Mouse (Mus musculus): ENCODE measurements around the gene Pax4.
A peak's percentile ranks its signal among the peaks of the same experiment; 100 is the strongest.

Gene Pax4

GRCm38 (mm10) chr6:28431538-28431855 lies 17.7 kb downstream of the Pax4 start:
- DNase-seq, result no peak

- no peak for DNase-seq
Measured at GRCm38 (mm10) chr6:28430795-28431537, 18.2 kb downstream of the Pax4 start.

DNA sequence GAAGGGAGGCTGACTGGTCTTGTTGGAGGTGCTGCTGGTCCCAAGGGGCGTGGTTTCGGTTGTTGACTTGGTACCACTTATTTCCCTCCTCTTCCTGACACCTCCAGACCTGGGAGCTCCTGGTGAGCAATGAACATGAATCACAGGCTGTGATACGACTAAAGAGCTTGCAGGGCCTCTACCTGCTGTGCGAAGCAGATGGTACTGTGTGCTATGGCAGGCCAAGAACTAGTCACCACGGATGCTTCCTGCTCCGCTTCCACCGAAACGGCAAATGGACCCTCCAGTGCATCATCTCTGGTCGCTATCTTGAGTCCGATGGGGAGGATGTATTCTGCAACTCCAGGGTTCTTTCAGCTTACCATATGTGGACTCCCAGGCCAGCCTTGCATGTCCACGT lies 19.3 kb downstream of the Pax4 start:
- no peak for DNase-seq

GRCm38 (mm10) chr6:28428290-28428689 lies 20.9 kb downstream of the Pax4 start, which contains the start of gene Gcc1:
Gene Gcc1, minus strand, starts transcription at chr6:28428390.
- no peak for DNase-seq

DNA sequence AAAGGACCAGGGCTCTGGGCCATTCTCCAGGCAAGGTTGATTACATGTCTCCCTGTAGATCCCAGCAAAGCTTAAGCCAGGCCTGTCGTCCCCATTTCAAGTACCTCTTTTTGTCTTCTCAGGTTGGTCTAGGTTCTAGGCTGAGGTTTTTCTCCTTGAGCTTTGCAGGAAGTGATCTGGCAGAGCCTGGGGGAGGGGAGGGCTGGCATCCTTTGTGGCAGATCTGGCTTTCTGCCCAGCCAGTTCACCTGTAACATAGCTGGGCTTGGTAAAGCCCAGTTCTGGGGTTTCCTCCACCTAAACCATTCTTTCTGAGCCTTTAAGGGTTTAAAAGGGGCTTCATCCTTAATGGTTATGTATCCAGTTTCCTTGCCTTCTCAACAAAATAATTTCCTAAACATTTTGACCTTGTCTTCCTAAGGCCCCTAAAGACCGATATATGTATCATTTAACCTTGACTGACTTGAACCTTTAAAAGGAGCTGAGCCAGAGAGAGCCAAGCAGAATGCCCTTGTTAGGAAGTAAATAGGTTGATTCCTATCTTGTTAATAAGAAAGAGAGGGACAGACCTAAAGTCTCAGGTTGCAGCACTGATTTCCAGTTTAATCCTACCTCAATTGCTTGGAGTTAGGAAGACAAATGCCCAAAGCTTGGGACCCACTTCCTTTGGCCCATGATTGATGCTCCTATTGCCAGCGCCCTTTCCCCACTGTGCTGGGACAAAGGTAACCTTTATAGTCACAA lies 21.9 kb downstream of the Pax4 start, which contains the start of gene Fscn3:
Gene Fscn3 (plus strand): TSS at position 694 of the 744 bp plus-strand sequence.
- no peak for DNase-seq

- DNase-seq, result no peak
Measured at GRCm38 (mm10) chr6:28425019-28425418, 24.1 kb downstream of the Pax4 start.

- DNase-seq, result peak; percentile 63
Measured at GRCm38 (mm10) chr6:28423767-28424695, 25.1 kb downstream of the Pax4 start.

- DNase-seq, result peak; percentile 93
Measured at GRCm38 (mm10) chr6:28423313-28423712, 25.8 kb downstream of the Pax4 start, which contains the start of gene Arf5. Gene Arf5, plus strand, starts transcription at chr6:28423560.

DNA sequence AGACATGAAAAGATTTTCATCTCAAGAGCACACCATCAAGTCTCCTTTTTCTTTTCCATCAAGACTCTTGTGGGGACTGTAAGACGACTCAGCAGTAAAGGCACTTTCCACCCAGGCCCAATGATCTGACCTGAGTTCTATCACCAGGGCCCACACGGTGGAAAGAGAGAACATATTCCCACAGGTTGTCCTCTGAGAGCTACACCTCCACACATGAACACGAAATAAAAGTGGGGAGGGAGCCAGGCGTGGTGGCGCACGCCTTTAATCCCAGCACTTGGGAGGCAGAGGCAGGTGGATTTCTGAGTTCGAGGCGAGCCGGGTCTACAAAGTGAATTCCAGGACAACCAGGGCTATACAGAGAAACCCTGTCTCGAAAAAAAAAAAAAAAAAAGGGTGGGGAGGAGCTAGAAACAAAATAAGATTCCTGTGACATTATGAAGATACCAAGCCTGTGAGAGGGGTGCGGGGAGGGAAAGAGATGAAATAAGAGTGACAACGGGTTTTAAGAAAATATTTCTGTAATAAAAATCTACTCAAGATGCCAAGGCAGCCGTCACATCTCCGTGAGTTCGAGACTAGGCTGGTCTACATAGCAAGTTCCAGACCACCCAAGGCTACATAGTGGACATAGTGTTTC lies 26.4 kb downstream of the Pax4 start:
- no peak for DNase-seq

DNA sequence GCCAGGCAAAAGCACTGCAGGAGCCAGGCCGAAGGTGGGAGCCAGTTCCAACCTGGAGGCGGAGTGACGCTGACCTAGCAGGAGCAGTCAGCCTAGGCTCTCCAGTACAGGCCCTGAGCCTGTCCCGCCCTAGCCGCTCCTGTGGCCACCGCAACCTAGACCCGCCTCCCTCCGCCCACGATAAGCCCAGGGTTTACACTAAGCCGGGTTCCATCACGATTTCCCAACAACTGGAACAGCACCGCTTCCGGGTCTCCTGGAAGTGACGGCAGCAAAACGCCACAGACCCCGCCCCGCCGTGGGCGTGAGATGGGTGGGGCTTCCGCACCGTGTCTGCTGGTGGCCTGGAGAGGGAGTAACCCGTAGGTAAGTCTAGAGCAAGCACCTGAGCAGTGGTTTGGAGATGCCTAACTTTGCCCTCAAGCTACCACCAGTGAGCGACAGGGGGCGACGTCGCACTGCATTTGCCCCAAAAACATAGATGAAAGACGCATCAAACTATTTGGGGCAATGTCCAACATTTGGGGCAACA lies 27.6 kb downstream of the Pax4 start:
- DNase-seq, result peak; percentile 94

DNA sequence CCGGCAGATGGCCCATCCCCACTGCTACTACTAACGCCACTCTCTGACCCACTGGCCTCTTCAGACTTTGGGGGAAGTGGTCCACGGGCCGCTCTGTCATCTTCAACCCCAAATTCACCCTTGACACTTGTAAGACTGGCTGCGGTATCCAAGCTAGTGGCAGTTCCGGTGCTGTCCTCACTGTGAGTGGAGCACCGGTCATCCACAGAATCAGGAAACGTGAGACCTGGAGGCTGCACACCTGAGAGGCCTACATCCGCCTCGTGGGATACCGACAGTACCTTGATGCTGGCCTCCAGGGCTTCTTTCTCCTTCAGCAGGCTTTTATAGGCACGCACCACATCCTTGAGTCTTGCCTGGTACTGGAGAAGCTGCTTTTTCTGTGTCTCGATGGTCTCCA lies 28.3 kb downstream of the Pax4 start:
- DNase-seq, result no peak

DNA sequence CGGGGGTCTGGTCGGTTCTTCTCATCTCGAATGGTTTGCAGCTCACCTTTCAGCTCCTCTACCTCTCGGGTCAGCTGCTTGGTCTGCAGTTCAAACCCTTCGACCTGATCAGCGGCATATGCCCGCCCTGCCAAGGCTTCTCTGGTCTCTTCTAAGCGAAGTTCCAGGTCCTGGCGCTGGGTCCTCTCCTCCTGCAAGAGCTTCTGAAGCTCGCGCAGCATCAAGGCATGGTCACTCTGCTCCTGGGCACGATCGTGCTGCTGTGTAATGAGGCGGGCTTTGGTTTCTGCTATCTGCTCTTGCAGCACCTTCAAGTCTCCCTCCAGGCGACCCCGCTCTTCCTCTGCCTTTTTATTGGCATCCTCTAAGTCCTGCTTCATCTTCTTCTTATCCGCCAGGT lies 28.8 kb downstream of the Pax4 start:
- no peak for DNase-seq

DNA sequence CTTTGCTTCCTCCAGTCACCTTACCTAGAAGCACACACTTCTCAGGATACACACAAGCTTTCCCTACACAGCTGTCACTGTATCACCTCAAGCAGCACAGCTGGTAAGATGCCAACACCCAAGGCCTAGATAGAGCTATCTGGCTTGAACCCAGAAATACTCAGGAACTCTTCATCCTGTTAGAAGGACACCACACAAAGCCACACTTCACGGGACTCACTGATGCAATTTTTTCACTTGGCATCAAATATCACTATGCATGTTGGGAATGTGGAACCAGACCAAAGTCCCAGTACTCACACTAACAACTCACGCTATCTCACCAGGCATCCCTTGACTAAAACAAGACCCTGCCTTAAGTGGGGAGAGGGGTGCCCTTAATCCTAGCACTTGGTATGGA lies 29.5 kb downstream of the Pax4 start:
- no peak for DNase-seq

- DNase-seq, result peak; percentile 43
Measured at GRCm38 (mm10) chr6:28418449-28418848, 30.7 kb downstream of the Pax4 start.

DNA sequence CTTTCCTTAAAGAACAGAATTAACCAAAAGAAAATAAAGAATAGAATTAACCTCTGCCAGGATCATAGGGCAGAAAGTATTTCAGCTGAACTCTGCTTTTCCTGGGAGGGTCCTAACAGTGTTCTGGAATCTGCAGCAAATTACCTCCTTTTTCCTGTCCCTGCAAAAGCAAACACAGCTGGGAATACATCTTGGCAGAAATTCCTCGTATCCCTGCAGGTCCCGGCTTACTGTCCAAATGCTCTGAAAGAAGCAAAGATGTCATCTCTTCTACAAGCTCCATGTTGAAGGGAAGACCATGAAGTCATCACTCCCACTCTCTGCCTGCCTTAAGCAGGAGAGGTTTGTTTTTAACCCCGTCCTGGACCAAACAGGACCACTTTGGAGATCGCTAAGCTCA lies 32.2 kb downstream of the Pax4 start:
- DNase-seq, result no peak

DNA sequence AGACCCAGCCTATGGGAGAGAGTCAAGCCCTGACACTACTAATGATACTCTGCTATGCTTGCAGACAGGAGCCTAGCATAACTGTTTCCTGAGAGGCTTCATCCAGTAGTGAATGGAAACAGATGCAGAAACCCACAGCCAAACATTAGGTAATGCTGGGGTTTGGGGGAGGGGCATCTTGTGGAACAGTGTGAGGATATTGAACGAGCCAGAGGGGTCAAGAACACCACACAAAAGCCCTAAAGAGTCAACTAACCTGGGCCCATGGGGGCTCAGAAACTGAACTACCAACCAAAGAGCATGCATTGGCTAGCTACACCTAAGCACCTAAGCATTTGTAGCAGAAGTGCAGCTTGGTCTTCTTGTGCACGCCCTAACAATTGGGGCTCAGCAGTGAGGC lies 37.9 kb downstream of the Pax4 start:
- DNase-seq, result no peak

GRCm38 (mm10) chr6:28410053-28410452 lies 39.1 kb downstream of the Pax4 start:
- DNase-seq, result no peak

DNA sequence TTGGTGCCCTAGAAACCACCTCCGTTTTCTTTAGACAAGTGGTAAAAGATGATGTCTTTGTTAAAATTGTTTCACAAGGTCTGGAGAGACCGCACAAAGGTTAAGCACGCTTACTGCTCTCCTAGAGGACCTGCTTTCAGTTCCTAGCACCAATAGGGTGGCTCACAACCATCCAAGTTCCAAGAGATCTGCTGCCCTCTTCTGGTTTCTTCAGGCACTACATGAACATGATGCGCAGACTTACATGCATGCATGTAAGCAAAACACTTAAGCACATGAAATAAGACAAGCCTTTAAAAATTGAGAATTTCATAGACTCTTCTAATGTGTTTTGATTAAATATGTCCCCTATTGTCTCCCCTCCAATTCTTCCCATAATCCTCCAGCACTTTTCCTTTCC lies 49.4 kb downstream of the Pax4 start:
- DNase-seq, result no peak

DNA sequence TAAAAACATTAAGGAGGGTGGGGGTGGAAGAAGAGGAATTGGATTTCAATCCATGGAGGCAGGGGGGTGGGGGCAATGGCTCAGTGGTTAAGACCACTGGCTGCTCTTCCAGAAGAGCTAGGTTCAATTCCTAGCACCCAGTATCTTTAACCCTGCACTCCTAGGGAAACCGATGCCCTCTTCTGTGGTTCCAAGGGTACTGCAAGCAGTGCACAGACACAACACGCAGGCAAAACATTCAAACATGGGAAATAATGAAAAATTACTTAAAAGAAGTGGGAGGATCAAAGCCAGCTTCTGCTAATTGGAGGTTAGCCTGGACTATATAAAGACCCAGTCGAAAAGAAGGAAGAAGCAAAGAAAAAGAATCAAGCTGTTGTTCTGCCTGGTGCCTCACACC lies 50.4 kb downstream of the Pax4 start:
- no peak for DNase-seq

GRCm38 (mm10) chr6:28397681-28398203 lies 51.4 kb downstream of the Pax4 start, which contains the start of gene Zfp800:
Gene Zfp800, minus strand, starts transcription at chr6:28398005.
- DNase-seq, result no peak

- DNase-seq, result peak; percentile 23
Measured at GRCm38 (mm10) chr6:28396853-28397457, 52.2 kb downstream of the Pax4 start.
